Mouse (Mus musculus) E14TG2a.4 (cell line): ENCODE results near the gene Abr.

Experiments
- H3K27me3 ChIP-seq: 2 replicates; pipeline ENCODE4 v1.6.1; 2014; ENCODE audit warnings: low read length, control low read depth; ENCODE audit not compliant: insufficient read depth
- H3K36me3 ChIP-seq: 2 replicates; pipeline ENCODE4 v1.6.1; 2014; ENCODE audit warnings: low read length, control low read depth; ENCODE audit not compliant: insufficient read depth
- H3K4me1 ChIP-seq: replicated peaks from 2 replicates; pipeline ENCODE4 v1.6.1; 2014; ENCODE audit warnings: low read depth, low read length, control low read depth
- H3K4me3 ChIP-seq: replicated peaks from 2 replicates; pipeline ENCODE4 v1.5.1; 2014; ENCODE audit warnings: mild to moderate bottlenecking, low read length
- H3K9me3 ChIP-seq: 2 replicates; pipeline ENCODE4 v1.6.1; 2014; ENCODE audit warnings: low read length, control low read depth
- CTCF ChIP-seq: conservative IDR thresholded peaks from 2 replicates; pipeline ENCODE4 v1.5.1; 2014; ENCODE audit warnings: low read length
- NANOG ChIP-seq: IDR thresholded peaks from 2 replicates; pipeline ENCODE4 v1.6.1; 2014; ENCODE audit warnings: borderline replicate concordance, low read length, mixed read lengths
- POU5F1 ChIP-seq: IDR thresholded peaks from 2 replicates; pipeline ENCODE4 v1.6.1; 2014; ENCODE audit warnings: low read length, borderline replicate concordance

Abr gene

DNA sequence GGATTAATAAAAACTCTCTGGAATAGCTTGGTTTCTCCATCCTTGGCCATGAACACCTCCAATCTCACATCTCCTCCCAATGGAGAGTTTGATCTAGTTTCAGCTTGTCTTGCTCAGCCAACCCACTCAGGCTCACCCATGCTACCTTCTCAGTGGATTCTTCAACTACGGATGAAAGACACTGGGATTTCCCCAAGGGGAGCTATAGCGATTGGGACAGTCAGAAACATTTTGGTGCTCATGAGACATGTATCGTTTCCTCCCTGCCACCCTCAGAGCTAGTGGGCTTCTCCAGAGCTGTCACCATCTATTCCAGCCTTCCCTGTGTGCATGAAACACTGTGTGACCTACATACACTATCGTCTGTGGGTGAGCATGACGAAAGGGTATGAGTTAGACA is 160.4 kb downstream of the Abr start:
- peaks cover 63% of the 10 kb centered on the region for H3K4me1 ChIP-seq
- H3K27me3 ChIP-seq = no peaks in the 10 kb centered on the region
- H3K4me3 ChIP-seq = no peak overlapping the region
- TF ChIP-seq POU5F1 (no peak), NANOG (no peak), CTCF (no peak)
- no peaks in the 10 kb centered on the region for H3K9me3 ChIP-seq
- H3K36me3 ChIP-seq = peaks cover 43% of the 10 kb centered on the region

DNA sequence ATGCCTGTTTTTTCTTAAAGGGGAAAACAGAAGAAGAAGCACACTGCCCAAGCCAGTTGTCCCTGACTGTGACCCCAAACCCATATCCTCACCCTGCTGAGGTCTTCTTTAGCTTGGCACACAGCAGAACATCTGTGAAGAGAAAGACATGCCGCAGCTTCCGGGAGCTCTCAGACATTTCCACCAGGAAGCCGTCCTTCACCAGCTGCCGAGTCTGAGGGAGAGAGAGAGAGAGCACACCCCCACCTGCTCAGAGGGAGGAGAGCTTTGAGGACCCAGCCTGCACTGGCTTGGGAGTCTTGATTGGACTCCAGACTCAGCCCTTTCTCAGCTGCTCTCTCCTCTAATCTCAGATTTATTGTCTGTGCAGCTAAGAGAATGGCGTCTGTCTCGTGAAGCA is 160.9 kb downstream of the Abr start:
- Histone ChIP-seq H3K9me3 (no peaks in the 10 kb centered on the region), H3K4me3 (no peak overlapping the region), H3K27me3 (no peaks in the 10 kb centered on the region), H3K36me3 (peaks cover 43% of the 10 kb centered on the region), H3K4me1 (peaks cover 63% of the 10 kb centered on the region)
- TF ChIP-seq NANOG (no peak), CTCF (no peak), POU5F1 (no peak)

DNA sequence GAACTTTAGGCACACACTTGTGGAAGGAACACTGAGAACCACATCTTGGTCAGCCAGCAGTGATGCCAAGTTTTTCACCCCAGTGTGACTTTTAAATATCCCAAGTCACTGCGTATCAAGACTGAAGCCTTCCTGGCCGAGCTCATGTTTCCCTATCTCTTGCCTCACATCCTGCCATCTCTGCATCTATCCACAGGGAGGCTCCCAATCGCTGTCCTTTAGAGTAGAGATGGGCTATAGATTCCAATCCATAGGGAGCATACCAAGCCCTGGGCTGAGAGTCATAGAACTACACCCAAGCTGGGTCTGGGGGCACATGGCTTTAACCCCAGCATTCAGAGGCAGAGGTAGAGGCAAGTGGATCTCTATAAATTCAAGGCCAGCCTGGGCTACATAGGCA is 162.6 kb downstream of the Abr start:
- H3K36me3 ChIP-seq = peaks cover 60% of the 10 kb centered on the region
- H3K27me3 ChIP-seq = no peaks in the 10 kb centered on the region
- H3K4me1 ChIP-seq = peaks cover 53% of the 10 kb centered on the region
- no peak overlapping the region for H3K4me3 ChIP-seq
- no peak for TF ChIP-seq NANOG
- TF ChIP-seq CTCF = no peak
- TF ChIP-seq POU5F1 = no peak
- H3K9me3 ChIP-seq = no peaks in the 10 kb centered on the region

DNA sequence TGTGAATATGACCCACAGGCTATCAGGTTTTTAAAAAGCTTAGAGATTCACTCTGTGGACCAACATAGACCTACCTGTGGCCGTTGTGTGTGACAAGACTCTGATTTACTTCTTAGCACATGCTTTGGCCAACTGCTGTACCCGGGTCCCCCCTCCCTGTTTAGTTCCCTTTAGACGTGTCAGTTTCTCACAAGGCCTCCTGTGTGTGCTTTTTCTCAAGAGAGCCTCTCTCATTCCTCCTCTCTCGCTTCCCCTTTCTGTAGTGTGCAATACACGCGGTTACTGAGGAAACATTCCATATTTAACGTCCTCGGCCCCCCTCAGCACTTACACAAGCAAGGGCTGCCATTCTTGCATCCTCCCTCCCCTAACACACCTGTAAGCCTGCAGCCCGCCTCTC is 163.4 kb downstream of the Abr start:
- peaks cover 45% of the 10 kb centered on the region for H3K4me1 ChIP-seq
- H3K4me3 ChIP-seq = no peak overlapping the region
- H3K27me3 ChIP-seq = no peaks in the 10 kb centered on the region
- H3K9me3 ChIP-seq = no peaks in the 10 kb centered on the region
- H3K36me3 ChIP-seq = peaks cover 68% of the 10 kb centered on the region
- TF ChIP-seq CTCF (no peak), POU5F1 (no peak), NANOG (no peak)

DNA sequence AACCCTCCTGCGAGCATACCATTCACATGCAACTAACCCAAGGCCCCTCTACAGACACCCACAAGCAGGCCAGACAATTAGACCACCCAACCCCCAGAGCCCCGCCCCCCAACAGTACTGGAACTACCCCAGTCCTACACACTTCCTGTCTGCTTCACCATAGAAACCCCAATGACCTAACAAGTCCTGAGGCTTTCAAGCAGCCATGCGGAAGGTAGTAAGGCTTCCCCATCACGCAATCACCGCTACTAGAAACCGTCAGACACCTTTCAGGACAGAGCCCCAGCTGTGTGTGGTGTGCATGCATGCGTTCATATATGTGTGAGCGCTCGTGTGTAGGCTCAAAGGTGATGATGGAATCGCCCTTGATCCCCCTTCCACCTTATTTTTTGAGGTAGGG is 165.2 kb downstream of the Abr start:
- Histone ChIP-seq H3K36me3 (peaks cover 64% of the 10 kb centered on the region), H3K27me3 (no peaks in the 10 kb centered on the region), H3K4me3 (peak overlapping the region; percentile 32), H3K9me3 (no peaks in the 10 kb centered on the region), H3K4me1 (peaks cover 35% of the 10 kb centered on the region)
- TF ChIP-seq NANOG (no peak), CTCF (no peak), POU5F1 (no peak)

DNA sequence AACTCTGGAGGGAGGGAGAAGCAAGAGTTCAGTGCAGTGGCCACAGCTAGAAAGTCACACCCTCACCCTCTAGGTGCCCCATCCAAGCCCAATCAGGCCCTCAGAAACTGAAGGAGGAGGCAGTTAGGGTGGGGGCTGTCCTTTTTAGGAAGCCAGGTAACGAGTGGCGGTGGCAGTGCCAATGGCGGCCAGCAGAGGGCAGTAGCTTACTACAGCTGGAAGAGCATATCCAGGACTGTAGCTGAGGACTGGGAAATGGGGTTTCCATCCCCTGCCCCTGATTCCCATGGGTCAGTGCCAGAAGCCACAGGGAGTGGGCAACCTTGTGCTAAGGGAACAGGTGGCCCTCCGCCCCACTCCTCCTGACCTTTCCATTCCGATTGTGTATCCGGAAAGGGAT is 165.9 kb downstream of the Abr start:
- Histone ChIP-seq H3K4me3 (peak overlapping the region; percentile 32), H3K27me3 (no peaks in the 10 kb centered on the region), H3K4me1 (peaks cover 35% of the 10 kb centered on the region), H3K9me3 (no peaks in the 10 kb centered on the region), H3K36me3 (peaks cover 65% of the 10 kb centered on the region)
- no peak for TF ChIP-seq POU5F1
- peak; percentile 99 for TF ChIP-seq CTCF
- no peak for TF ChIP-seq NANOG

DNA sequence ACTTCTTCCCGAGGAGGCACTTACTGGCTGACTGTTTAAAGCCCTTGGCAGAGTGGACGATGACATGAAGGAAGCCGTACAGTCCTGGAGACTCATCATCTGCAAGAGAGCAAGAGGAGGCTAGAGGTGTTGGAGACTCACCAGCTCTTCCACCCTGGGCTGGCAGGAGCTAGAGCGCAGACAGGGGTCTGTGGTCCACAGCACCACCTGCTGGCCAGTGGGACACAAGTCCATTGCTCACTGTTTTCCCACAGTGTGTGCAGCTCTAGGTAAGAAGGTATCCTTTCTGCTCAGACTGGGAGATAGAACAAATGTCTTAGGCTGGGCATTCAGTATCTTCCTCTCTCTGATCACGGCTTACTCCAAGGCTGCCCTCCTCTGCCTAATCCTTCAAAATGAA is 167.6 kb downstream of the Abr start:
- Histone ChIP-seq H3K4me3 (no peak overlapping the region), H3K27me3 (no peaks in the 10 kb centered on the region), H3K9me3 (no peaks in the 10 kb centered on the region), H3K4me1 (peaks cover 36% of the 10 kb centered on the region), H3K36me3 (peaks cover 66% of the 10 kb centered on the region)
- TF ChIP-seq CTCF (peak; percentile 64), POU5F1 (no peak), NANOG (no peak)

DNA sequence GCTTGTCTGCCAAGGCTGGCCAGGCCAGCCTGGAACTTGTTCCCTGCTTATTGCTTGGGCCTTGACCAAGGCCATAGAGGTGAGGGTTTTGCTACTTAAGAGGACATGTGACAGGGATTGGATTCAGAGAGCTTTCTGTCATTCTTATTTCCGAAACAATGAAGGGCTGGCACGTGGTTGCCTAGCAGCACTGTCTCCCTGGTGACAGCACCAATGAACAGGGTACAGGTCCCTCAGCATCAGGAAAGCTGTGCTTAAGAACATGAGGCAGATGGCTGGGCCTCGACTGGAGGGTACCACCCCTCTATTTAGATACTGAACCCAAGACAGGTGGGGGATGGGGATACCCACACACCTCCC is 171.9 kb downstream of the Abr start:
- Histone ChIP-seq H3K4me1 (peaks cover 44% of the 10 kb centered on the region), H3K27me3 (no peaks in the 10 kb centered on the region), H3K36me3 (peaks cover 58% of the 10 kb centered on the region), H3K9me3 (no peaks in the 10 kb centered on the region), H3K4me3 (no peak overlapping the region)
- no peak for TF ChIP-seq POU5F1
- TF ChIP-seq NANOG = no peak
- TF ChIP-seq CTCF = no peak

DNA sequence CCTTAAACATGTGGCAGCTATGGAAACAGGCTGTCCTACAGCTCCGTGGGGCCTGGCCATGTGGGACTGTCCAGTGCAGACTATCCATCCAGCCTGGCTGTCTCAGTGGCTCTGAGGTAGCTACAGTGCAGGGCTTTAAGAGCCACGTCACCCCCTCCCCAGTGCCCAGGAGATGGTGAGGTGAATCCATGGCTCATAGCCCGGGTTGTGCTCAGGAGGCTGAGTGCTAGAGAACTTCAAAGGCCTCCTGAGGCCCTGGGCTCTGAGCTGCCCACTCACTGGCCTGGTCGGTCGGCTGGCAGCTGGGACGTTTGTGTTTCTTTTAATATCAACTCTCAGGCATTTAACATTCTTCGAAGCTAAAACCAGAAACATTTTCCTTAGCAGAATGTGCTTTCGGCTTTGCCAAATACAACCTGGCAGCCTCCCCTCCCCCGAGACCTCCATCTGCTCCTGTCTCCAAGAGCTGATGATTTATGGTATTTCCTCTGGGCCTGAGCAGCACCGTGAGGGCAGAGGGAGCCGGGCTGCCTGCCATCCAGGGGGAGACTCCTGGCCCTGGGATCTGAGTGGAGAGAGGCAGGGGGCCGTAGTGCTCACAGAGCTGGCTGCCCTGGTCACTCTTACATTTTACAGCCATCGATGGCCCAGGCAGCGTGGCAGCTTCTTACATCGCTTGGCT is 172.5 kb downstream of the Abr start:
- Histone ChIP-seq H3K4me3 (no peak overlapping the region), H3K4me1 (peaks cover 45% of the 10 kb centered on the region), H3K27me3 (no peaks in the 10 kb centered on the region), H3K36me3 (peaks cover 54% of the 10 kb centered on the region), H3K9me3 (no peaks in the 10 kb centered on the region)
- TF ChIP-seq POU5F1 (no peak), NANOG (no peak), CTCF (no peak)
